Mouse (Mus musculus): ENCODE data around the gene Gm45716. TPM values are rescaled to one million over a fixed set of nuclear protein-coding genes. Genes with fewer than 3 reads are reported as not detected.
A peak's percentile ranks its signal among the peaks of the same experiment; 100 is the strongest.
"Not testable (repeated sequence)": the region's sequence is repeated elsewhere in the genome, so short reads cannot be mapped to it uniquely, and the experiment has no call there.

Gene Gm45716
- polyA plus RNA-seq, 1 experiment from 2014 or later = 9.4 TPM

- not testable (repeated sequence) for H3K4me2 ChIP-seq (ENCODE audit: low read depth, low read length); H3K4me3 ChIP-seq (ENCODE audit: low read length); H3K4me1 ChIP-seq (ENCODE audit: control insufficient read depth, insufficient read depth, low read length); H3K27me3 ChIP-seq (replicated peaks; ENCODE audit: control insufficient read depth, insufficient read depth, low read length); H3K27ac ChIP-seq (ENCODE audit: low read length); H3K9ac ChIP-seq (ENCODE audit: low read depth, low read length); H3K36me3 ChIP-seq (ENCODE audit: control insufficient read depth, insufficient read depth, low read length); ATAC-seq; H3K9me3 ChIP-seq (ENCODE audit: control insufficient read depth, low read length)
- 87% methylated on average over 2 of the region's 2 CpGs for WGBS
Observed at GRCm38 (mm10) chr11:90281943-90282342, 94.5 kb downstream of the Gm45716 start.

GRCm38 (mm10) chr11:90283159-90283558, 95.7 kb downstream of the Gm45716 start:
- H3K9me3 ChIP-seq (ENCODE audit: control insufficient read depth, low read length) = no peaks in the 10 kb centered on the region
- WGBS = 38% methylated on average over 4 of the region's 4 CpGs

DNA sequence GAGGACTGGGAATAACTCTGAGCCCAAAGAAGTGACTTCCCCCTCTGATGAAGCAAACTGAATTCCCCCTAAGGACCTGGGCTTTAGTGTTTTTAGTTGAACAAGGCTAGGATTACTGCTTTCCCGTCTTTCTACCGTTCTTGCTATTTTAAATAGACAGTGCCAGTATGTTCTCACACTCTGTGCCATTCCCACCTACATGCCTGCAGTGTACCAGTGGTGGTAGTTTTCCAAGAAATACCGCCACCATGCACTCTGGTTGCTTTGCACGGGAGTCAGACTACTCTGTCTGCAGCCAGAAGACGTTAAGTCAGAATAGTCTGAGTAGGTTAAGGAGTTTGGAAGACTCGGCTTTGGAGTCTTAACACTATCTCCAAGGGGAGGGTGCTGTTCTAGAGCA, 96.1 kb downstream of the Gm45716 start:
- Histone ChIP-seq H3K27ac (ENCODE audit: low read length) (no peak overlapping the region), H3K9me3 (ENCODE audit: control insufficient read depth, low read length) (no peaks in the 10 kb centered on the region), H3K9ac (ENCODE audit: low read depth, low read length) (no peak overlapping the region), H3K4me3 (ENCODE audit: low read length) (no peak overlapping the region), H3K27me3 (replicated peaks; ENCODE audit: control insufficient read depth, insufficient read depth, low read length) (no peaks in the 10 kb centered on the region), H3K4me2 (ENCODE audit: low read depth, low read length) (no peak overlapping the region), H3K36me3 (ENCODE audit: control insufficient read depth, insufficient read depth, low read length) (no peaks in the 10 kb centered on the region), H3K4me1 (ENCODE audit: control insufficient read depth, insufficient read depth, low read length) (no peaks in the 10 kb centered on the region)
- no peak for ATAC-seq
- 79% methylated on average over 6 of the region's 6 CpGs for WGBS

More at GRCm38 (mm10) chr11:90283159-90283558, 95.7 kb downstream of the Gm45716 start:
- no peak overlapping the region for H3K9ac ChIP-seq (ENCODE audit: low read depth, low read length)
- ATAC-seq = peak; percentile 71
- no peaks in the 10 kb centered on the region for H3K36me3 ChIP-seq (ENCODE audit: control insufficient read depth, insufficient read depth, low read length)
- H3K4me3 ChIP-seq (ENCODE audit: low read length) = no peak overlapping the region
- H3K4me2 ChIP-seq (ENCODE audit: low read depth, low read length) = no peak overlapping the region
- no peak overlapping the region for H3K27ac ChIP-seq (ENCODE audit: low read length)
- no peaks in the 10 kb centered on the region for H3K27me3 ChIP-seq (replicated peaks; ENCODE audit: control insufficient read depth, insufficient read depth, low read length)
- H3K4me1 ChIP-seq (ENCODE audit: control insufficient read depth, insufficient read depth, low read length) = no peaks in the 10 kb centered on the region

DNA sequence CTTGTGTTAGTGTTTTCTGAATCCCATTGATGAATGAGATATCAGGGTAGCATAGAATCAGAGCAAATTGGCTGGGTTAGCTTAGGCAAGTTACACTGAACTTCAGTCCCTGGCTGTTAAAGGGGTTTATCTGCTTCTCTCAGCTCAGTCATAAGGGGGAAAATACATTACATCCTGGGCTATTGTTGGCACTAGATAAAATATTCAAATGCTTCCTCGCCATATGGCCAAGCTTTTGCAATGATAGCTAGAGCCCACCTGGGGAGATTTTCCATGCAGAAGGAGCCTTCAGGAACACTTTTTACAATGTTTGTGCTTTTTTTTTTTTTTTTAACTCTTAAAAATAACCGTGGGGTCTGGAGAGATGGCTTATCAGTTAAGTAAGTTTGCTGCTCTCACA, 96.6 kb downstream of the Gm45716 start:
- no peaks in the 10 kb centered on the region for H3K4me1 ChIP-seq (ENCODE audit: control insufficient read depth, insufficient read depth, low read length)
- H3K9ac ChIP-seq (ENCODE audit: low read depth, low read length) = no peak overlapping the region
- H3K27me3 ChIP-seq (replicated peaks; ENCODE audit: control insufficient read depth, insufficient read depth, low read length) = no peaks in the 10 kb centered on the region
- no peaks in the 10 kb centered on the region for H3K36me3 ChIP-seq (ENCODE audit: control insufficient read depth, insufficient read depth, low read length)
- H3K27ac ChIP-seq (ENCODE audit: low read length) = no peak overlapping the region
- H3K4me2 ChIP-seq (ENCODE audit: low read depth, low read length) = no peak overlapping the region
- H3K9me3 ChIP-seq (ENCODE audit: control insufficient read depth, low read length) = no peaks in the 10 kb centered on the region
- 62% methylated on average over 2 of the region's 2 CpGs for WGBS
- no peak for ATAC-seq
- H3K4me3 ChIP-seq (ENCODE audit: low read length) = no peak overlapping the region

GRCm38 (mm10) chr11:90284623-90285022, 97.1 kb downstream of the Gm45716 start:
- no peak for ATAC-seq
- no peaks in the 10 kb centered on the region for H3K4me1 ChIP-seq (ENCODE audit: control insufficient read depth, insufficient read depth, low read length)
- 51% methylated on average over 4 of the region's 4 CpGs for WGBS
- H3K27me3 ChIP-seq (replicated peaks; ENCODE audit: control insufficient read depth, insufficient read depth, low read length) = no peaks in the 10 kb centered on the region
- no peak overlapping the region for H3K4me2 ChIP-seq (ENCODE audit: low read depth, low read length)
- no peak overlapping the region for H3K4me3 ChIP-seq (ENCODE audit: low read length)
- H3K9me3 ChIP-seq (ENCODE audit: control insufficient read depth, low read length) = no peaks in the 10 kb centered on the region
- H3K36me3 ChIP-seq (ENCODE audit: control insufficient read depth, insufficient read depth, low read length) = no peaks in the 10 kb centered on the region
- H3K9ac ChIP-seq (ENCODE audit: low read depth, low read length) = no peak overlapping the region
- H3K27ac ChIP-seq (ENCODE audit: low read length) = no peak overlapping the region

DNA sequence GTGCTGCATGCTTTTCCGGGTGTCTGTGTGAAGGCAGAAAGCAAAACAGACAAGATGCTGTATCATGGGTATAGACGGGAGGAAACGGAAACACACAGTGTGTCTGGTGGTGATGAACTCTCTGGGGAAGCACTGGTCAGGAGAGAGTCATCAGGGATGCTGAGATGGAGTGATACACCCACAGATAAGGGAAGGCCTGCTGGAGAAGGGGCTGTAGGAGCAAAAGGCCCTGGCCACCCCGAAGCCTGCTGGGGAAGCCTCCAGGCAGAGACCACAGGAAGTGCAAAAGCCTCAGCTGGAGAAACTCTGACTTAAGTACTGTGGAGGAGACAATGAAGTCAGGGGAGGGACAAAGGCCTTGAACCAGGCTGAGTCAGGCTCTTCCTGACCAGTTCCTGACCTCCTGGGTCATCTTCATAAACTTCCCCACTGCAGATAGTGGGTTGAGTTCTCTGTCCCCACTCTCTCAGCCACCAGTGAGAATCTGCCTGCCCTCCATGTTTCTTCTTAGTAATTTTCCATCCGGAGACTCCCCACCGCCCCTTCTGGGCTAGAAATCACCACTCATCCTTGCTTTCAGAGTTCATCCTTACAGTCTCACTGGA, 99.2 kb downstream of the Gm45716 start:
- 76% methylated on average over 6 of the region's 6 CpGs for WGBS
- H3K4me3 ChIP-seq (ENCODE audit: low read length) = no peak overlapping the region
- H3K4me2 ChIP-seq (ENCODE audit: low read depth, low read length) = no peak overlapping the region
- no peaks in the 10 kb centered on the region for H3K27me3 ChIP-seq (replicated peaks; ENCODE audit: control insufficient read depth, insufficient read depth, low read length)
- H3K9ac ChIP-seq (ENCODE audit: low read depth, low read length) = no peak overlapping the region
- no peak for ATAC-seq
- no peaks in the 10 kb centered on the region for H3K36me3 ChIP-seq (ENCODE audit: control insufficient read depth, insufficient read depth, low read length)
- H3K27ac ChIP-seq (ENCODE audit: low read length) = no peak overlapping the region
- no peaks in the 10 kb centered on the region for H3K4me1 ChIP-seq (ENCODE audit: control insufficient read depth, insufficient read depth, low read length)
- no peaks in the 10 kb centered on the region for H3K9me3 ChIP-seq (ENCODE audit: control insufficient read depth, low read length)

DNA sequence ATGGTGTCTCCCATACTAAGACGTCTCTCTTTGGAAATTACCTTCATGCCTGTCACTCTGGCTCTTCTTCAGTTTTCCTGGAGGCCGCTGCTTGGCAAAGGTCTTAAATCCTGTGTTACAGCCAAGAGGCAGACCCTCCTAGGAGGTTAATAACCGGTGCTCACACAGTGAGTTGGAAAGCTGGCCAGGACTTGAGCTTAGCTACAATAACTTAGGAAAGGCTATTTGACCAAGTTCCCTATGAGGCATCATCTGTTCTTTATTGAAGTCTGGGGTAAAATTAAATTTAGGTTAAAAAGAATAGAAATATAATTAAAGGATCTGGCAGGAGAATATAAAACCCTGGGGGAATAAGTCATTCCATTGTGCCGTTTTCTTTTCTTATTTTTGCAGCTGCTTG, 103.7 kb downstream of the Gm45716 start:
- Histone ChIP-seq H3K27me3 (replicated peaks; ENCODE audit: control insufficient read depth, insufficient read depth, low read length) (no peaks in the 10 kb centered on the region), H3K4me1 (ENCODE audit: control insufficient read depth, insufficient read depth, low read length) (no peaks in the 10 kb centered on the region), H3K27ac (ENCODE audit: low read length) (no peak overlapping the region), H3K36me3 (ENCODE audit: control insufficient read depth, insufficient read depth, low read length) (no peaks in the 10 kb centered on the region), H3K9ac (ENCODE audit: low read depth, low read length) (no peak overlapping the region), H3K4me3 (ENCODE audit: low read length) (no peak overlapping the region), H3K9me3 (ENCODE audit: control insufficient read depth, low read length) (no peaks in the 10 kb centered on the region), H3K4me2 (ENCODE audit: low read depth, low read length) (no peak overlapping the region)
- WGBS = 75% methylated on average over 4 of the region's 4 CpGs
- ATAC-seq = no peak

DNA sequence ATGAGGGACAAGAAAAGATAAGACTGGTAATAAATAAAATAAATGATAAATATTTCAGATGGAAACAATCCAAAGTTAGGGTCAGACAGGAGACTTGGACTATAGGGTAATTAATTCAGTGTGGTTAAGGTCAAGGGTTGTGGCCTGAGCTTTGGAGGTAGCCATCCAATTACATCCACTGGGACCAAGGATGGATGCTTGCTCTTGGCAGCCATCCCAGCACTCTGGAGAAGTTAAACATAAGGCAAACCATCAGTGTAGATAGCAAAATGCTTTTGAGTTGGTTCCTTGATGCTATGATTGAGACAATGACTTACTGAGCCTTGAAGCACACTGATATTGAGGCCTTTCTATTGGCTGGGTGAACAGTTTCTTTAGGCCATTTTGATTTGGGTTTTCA, 105.3 kb downstream of the Gm45716 start:
- H3K4me3 ChIP-seq (ENCODE audit: low read length) = no peak overlapping the region
- ATAC-seq = no peak
- no peaks in the 10 kb centered on the region for H3K9me3 ChIP-seq (ENCODE audit: control insufficient read depth, low read length)
- no peak overlapping the region for H3K27ac ChIP-seq (ENCODE audit: low read length)
- no peaks in the 10 kb centered on the region for H3K27me3 ChIP-seq (replicated peaks; ENCODE audit: control insufficient read depth, insufficient read depth, low read length)
- no peaks in the 10 kb centered on the region for H3K4me1 ChIP-seq (ENCODE audit: control insufficient read depth, insufficient read depth, low read length)
- no peak overlapping the region for H3K9ac ChIP-seq (ENCODE audit: low read depth, low read length)
- H3K36me3 ChIP-seq (ENCODE audit: control insufficient read depth, insufficient read depth, low read length) = no peaks in the 10 kb centered on the region
- H3K4me2 ChIP-seq (ENCODE audit: low read depth, low read length) = no peak overlapping the region

DNA sequence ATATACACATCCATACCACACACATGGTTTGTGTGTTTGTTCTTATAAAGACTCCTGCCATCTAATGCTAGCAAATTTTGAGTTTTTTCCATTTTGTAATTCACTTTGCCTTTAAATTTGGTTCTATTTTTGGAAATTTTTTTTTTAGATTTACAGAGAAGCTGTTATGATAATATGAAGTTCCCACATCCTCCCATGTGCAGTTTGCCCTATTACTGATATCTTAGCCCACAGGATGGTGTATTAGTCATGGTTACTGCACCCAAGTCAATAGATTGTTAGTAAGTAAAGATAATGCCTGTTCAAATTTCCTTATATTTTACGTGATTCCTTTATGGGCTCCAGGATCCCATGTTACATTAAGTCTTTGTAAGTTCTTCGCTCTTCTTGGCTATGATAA, 107.1 kb downstream of the Gm45716 start:
- Histone ChIP-seq H3K9ac (ENCODE audit: low read depth, low read length) (no peak overlapping the region), H3K27me3 (replicated peaks; ENCODE audit: control insufficient read depth, insufficient read depth, low read length) (no peaks in the 10 kb centered on the region), H3K4me1 (ENCODE audit: control insufficient read depth, insufficient read depth, low read length) (no peaks in the 10 kb centered on the region), H3K9me3 (ENCODE audit: control insufficient read depth, low read length) (no peaks in the 10 kb centered on the region), H3K36me3 (ENCODE audit: control insufficient read depth, insufficient read depth, low read length) (no peaks in the 10 kb centered on the region), H3K27ac (ENCODE audit: low read length) (no peak overlapping the region), H3K4me3 (ENCODE audit: low read length) (no peak overlapping the region), H3K4me2 (ENCODE audit: low read depth, low read length) (no peak overlapping the region)
- ATAC-seq = no peak
- WGBS = 87% methylated on average over 2 of the region's 2 CpGs
